Mouse (Mus musculus) ES-Bruce4 (cell line): ENCODE measurements around the gene Borcs7. TPM values are rescaled to one million over a fixed set of nuclear protein-coding genes. Genes with fewer than 3 reads are reported as not detected.

Experiments used
- H3K27ac ChIP-seq: 2 replicates; pipeline ENCODE4 v1.5.1; 2012; ENCODE audit warnings: low read length, inconsistent platforms; ENCODE audit not compliant: insufficient read depth
- H3K27me3 ChIP-seq: 2 replicates; pipeline ENCODE4 v1.6.1; 2012; ENCODE audit warnings: mild to moderate bottlenecking, low read length, inconsistent platforms; ENCODE audit not compliant: control insufficient read depth, poor library complexity, insufficient read depth, severe bottlenecking
- H3K36me3 ChIP-seq: 2 replicates; pipeline ENCODE4 v1.6.1; 2012; ENCODE audit warnings: inconsistent platforms, mild to moderate bottlenecking, low read length, moderate library complexity; ENCODE audit not compliant: control insufficient read depth, poor library complexity, insufficient read depth, severe bottlenecking
- H3K4me1 ChIP-seq: one replicate; pipeline ENCODE4 v1.8.1; 2011; ENCODE audit warnings: low read length; ENCODE audit not compliant: control insufficient read depth, insufficient read depth
- H3K4me3 ChIP-seq: 2 replicates; pipeline ENCODE4 v1.5.1; 2011; ENCODE audit warnings: low read depth, mild to moderate bottlenecking, low read length
- H3K9ac ChIP-seq: 2 replicates; pipeline ENCODE4 v1.6.1; 2012; ENCODE audit warnings: low read depth, mild to moderate bottlenecking, inconsistent platforms; ENCODE audit not compliant: poor library complexity, severe bottlenecking
- H3K9me3 ChIP-seq: replicated peaks from 2 replicates; pipeline ENCODE4 v1.6.1; 2012; ENCODE audit warnings: mild to moderate bottlenecking, low read length, inconsistent platforms; ENCODE audit not compliant: control insufficient read depth, poor library complexity, insufficient read depth, severe bottlenecking
- CTCF ChIP-seq: IDR thresholded peaks from one replicate; pipeline ENCODE4 v1.8.1; 2011; ENCODE audit warnings: low read depth, low read length
- EP300 ChIP-seq: IDR thresholded peaks from 2 replicates; pipeline ENCODE4 v1.6.1; 2011; ENCODE audit warnings: low read depth, low read length; ENCODE audit not compliant: insufficient read depth
- POLR2A ChIP-seq: IDR thresholded peaks from one replicate; pipeline ENCODE4 v1.8.1; 2011; ENCODE audit warnings: low read length; ENCODE audit not compliant: insufficient read depth
- polyA plus RNA-seq: library from polyadenylated mRNA; stranded (reverse); fragments of >200 nt; gene quantifications from 2 replicates; pipeline ENCODE4 v1.2.4, GENCODE M21; 2011; ENCODE audit warnings: low read depth; ENCODE audit not compliant: missing spikeins, insufficient read depth, insufficient read length

Borcs7 gene
- polyA plus RNA-seq, 1 experiment, result 2.5 TPM

GRCm38 (mm10) chr19:46735241-46735640 lies 45.5 kb downstream of the Borcs7 start:
- Histone ChIP-seq H3K4me3 (no peak overlapping the region), H3K4me1 (no peaks in the 10 kb centered on the region), H3K36me3 (no peaks in the 10 kb centered on the region), H3K27me3 (no peaks in the 10 kb centered on the region), H3K9me3 (no peaks in the 10 kb centered on the region), H3K9ac (no peak overlapping the region), H3K27ac (no peak overlapping the region)
- TF ChIP-seq POLR2A, result no peak
- TF ChIP-seq CTCF, result no peak
- no peak for TF ChIP-seq EP300

GRCm38 (mm10) chr19:46737106-46737505 lies 47.4 kb downstream of the Borcs7 start:
- no peak overlapping the region for H3K9ac ChIP-seq
- H3K36me3 ChIP-seq, result no peaks in the 10 kb centered on the region
- no peaks in the 10 kb centered on the region for H3K27me3 ChIP-seq
- H3K4me1 ChIP-seq, result no peaks in the 10 kb centered on the region
- TF ChIP-seq CTCF (no peak), EP300 (no peak), POLR2A (no peak)
- H3K27ac ChIP-seq, result no peak overlapping the region
- H3K9me3 ChIP-seq, result no peaks in the 10 kb centered on the region
- no peak overlapping the region for H3K4me3 ChIP-seq

GRCm38 (mm10) chr19:46740341-46741008 lies 50.8 kb downstream of the Borcs7 start:
- Histone ChIP-seq H3K9ac (no peak overlapping the region), H3K36me3 (no peaks in the 10 kb centered on the region), H3K27me3 (no peaks in the 10 kb centered on the region), H3K27ac (no peak overlapping the region), H3K9me3 (no peaks in the 10 kb centered on the region), H3K4me1 (no peaks in the 10 kb centered on the region), H3K4me3 (no peak overlapping the region)
- no peak for TF ChIP-seq EP300
- TF ChIP-seq CTCF, result peak; percentile 28

- Histone ChIP-seq H3K9ac (no peak overlapping the region), H3K27ac (no peak overlapping the region), H3K27me3 (no peaks in the 10 kb centered on the region), H3K4me3 (no peak overlapping the region), H3K9me3 (no peaks in the 10 kb centered on the region), H3K36me3 (no peaks in the 10 kb centered on the region), H3K4me1 (no peaks in the 10 kb centered on the region)
- TF ChIP-seq POLR2A (no peak), CTCF (peak; percentile 22), EP300 (no peak)
Measured at GRCm38 (mm10) chr19:46741574-46741973, 51.9 kb downstream of the Borcs7 start.

GRCm38 (mm10) chr19:46744681-46745080 lies 55.0 kb downstream of the Borcs7 start:
- TF ChIP-seq POLR2A (no peak), EP300 (no peak), CTCF (no peak)
- Histone ChIP-seq H3K9ac (no peak overlapping the region), H3K4me3 (no peak overlapping the region), H3K27ac (no peak overlapping the region), H3K27me3 (no peaks in the 10 kb centered on the region), H3K9me3 (no peaks in the 10 kb centered on the region), H3K36me3 (no peaks in the 10 kb centered on the region), H3K4me1 (no peaks in the 10 kb centered on the region)

- Histone ChIP-seq H3K9me3 (no peaks in the 10 kb centered on the region), H3K27ac (no peak overlapping the region), H3K36me3 (no peaks in the 10 kb centered on the region), H3K4me1 (no peaks in the 10 kb centered on the region), H3K27me3 (no peaks in the 10 kb centered on the region), H3K4me3 (no peak overlapping the region), H3K9ac (no peak overlapping the region)
- TF ChIP-seq EP300 (no peak), POLR2A (no peak), CTCF (no peak)
Measured at GRCm38 (mm10) chr19:46747799-46748198, 58.1 kb downstream of the Borcs7 start.
